Mouse (Mus musculus) R1 (cell line): ENCODE measurements around the gene Gm3238.
"Not testable (repeated sequence)": the region's sequence is repeated elsewhere in the genome, so short reads cannot be mapped to it uniquely, and the experiment has no call there.

Experiments used
- DNase-seq: peaks from one replicate; pipeline ENCODE4 v3.0.0-alpha.2; 2018; ENCODE audit warnings: low read depth, low spot score

Gene Gm3238

DNA sequence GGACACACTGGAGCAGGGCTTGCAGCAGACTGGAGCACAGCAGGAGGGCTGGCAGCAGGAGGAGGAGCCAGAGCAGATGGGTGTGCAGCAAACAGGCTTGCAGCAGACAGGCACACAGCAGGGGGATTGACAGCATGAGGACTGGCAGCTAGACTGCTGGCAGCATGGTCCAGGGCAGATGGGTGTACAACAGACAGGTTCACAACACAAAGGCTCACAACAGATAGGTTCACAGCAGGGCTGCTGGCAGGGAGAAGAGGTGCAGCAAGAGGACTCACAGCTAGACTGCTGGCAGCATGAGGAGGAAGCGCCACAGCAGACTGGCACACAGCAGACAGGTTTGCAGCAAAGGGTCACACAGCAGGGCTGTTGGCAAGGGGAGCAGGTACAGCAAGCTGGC is 20.4 kb downstream of the Gm3238 start:
- DNase-seq, result not testable (repeated sequence)

DNA sequence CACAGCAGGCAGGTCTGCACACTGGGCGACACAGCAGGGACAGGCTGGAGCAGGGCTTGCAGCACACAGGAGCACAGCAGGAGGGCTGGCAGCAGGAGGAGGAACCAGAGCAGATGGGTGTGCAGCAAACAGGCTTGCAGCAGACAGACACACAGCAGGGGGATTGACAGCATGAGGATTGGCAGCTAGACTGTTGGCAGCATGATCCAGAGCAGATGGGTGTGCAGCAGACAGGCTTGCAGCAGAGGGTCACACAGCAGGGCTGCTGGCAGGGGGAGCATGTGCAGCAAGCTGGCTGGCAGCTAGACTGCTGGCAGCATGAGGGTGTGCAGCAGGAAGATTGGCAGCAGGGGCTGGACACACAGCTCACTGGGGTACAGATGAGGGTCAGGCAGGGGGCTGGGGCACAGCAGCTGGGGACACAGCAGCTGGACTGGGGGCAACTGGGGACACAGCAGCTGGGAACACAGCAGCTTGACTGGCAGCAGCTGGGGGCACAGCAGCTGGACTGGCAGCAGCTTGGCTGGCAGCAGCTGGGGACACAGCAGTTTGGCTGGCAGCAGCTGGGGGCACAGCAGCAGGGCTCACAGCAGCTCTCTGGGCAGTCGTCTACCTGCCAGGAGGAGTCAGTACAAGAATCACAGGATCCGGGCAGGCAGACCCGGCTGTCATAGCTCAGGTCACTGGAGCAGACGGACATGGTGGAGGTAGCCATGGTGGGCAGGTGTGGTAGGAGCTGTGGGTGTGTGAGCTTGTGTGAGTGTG is 29.0 kb downstream of the Gm3238 start, which contains the start of gene Gm18596:
Gene Gm18596 (minus strand): TSS at position 715 of the 765 bp plus-strand sequence.
- not testable (repeated sequence) for DNase-seq

DNA sequence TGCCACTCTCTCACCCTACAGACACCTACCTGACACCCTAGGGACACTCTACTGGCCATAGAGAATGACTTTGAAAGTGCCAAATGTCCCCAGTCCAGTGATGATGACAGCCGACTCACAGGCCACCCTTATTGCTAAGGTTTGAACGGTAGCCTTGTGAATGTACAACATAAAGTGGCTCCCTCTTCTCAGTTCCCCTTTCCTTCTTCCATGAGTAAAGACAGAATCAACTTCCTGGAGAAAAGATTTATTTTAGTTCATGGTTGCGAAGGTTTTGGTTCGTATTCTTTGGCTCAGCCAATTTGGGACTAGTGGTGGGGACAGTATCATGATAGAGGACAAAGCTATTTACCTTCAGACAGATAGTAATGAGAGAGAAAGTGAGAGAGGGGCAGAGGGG is 32.2 kb downstream of the Gm3238 start:
- no peak for DNase-seq

DNA sequence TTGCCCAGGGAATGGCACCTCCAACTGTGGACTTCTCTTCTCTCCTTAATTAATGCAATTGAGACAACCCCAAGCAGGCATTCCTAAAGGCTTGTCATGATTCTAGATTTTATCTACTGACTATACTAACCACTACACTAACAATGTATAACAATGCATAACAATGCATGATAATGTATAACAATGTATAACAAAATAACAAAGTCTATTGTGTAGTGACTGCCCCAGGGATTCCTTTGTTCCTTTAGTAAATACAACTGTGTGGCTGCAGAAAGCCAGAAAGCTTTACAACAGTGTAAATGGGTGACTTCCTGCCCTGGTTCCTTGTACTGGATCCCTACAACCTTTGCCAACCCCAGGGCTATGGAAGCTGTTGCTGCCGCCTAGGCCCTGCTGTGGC is 35.2 kb downstream of the Gm3238 start:
- DNase-seq, result peak; percentile 74

DNA sequence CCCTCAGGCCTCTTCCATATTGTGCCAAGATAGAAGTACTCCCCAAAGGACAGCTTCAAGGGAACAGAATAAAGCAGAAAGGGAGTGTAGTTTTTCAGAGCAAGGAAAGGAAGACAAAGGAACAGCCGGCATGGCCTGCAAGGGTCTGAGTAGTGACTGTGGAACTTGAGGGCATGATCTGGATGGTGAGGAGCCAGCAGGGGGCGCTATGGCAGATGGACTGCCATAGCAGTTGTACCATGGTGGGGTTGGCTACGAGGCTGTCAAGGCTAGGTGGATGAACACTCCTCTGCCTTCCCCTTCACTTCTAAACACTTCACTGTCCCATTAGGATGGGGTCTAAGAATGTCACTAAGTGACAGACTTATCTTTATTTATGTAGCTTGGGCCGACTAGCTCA is 41.9 kb downstream of the Gm3238 start:
- DNase-seq, result peak; percentile 63

DNA sequence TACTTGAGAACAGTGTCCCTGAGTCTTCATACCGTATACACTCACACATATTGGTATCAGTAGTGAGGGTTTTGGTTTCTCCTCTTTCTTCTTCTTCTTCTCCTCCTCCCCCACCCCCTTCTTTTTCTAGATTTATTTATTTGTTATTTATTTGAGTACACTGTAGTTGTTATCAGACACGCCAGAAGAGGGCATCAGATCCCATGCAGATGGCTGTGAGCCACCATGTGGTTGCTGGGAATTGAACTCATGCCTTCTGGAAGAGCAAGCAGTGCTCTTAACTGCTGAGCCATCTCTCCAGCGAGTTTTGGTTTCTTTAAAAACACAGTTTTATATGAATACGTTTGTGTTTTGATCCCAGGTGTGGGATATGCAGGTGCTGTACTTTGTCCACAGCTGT is 42.8 kb downstream of the Gm3238 start:
- peak; percentile 40 for DNase-seq

DNA sequence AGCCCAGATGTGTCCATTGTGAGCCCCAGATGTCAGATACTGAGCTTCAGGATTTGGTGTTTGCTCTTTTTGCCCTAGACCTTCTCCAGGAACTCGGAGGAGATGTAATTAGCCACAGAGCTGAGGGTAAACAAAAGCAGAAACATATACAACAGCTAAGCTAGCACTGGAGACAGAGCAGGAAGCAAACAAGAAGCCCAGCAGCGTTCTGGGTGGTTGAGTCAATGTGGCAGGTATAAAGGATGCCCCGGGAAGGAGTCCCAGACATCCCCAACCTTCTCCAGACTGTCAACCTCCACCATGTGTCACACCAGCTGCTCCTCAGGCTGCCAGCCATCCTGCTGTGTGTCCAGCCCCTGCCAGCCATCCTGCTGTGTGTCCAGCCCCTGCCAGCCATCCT is 44.9 kb downstream of the Gm3238 start, which contains the start of gene Gm10100:
Gene Gm10100 (plus strand): TSS at position 301 of the 400 bp plus-strand sequence.
- DNase-seq, result no peak

DNA sequence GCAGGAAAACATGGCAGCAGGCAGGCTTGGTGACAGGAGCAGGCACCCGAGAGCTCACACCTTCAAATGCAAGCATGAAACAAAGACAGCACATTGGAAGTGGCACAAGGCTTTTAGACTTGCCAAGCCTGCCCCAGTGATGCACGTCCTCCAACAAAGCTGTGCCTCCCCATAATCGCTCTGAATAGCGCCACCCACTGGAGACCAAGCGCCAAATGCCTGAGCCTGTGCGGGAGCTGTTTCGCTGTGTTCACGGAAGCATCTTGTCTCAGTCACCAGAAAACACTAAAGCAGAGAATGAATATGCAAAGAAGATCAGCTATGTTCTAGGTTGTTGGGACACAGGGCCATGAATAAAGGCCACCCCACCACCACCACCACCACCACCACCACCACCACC is 46.3 kb downstream of the Gm3238 start:
- peak; percentile 63 for DNase-seq
